Mouse (Mus musculus) liver, embryonic 15.5 days (tissue): ENCODE measurements around the gene St6galnac6. TPM values are rescaled to one million over a fixed set of nuclear protein-coding genes. Genes with fewer than 3 reads are reported as not detected.
A peak's percentile ranks its signal among the peaks of the same experiment; 100 is the strongest.

Source experiments
- ATAC-seq: fragments of 200-750 bp; cut with Nextera tagmentation; 2 replicates; pipeline ENCODE4 v1.8.0; 2017; ENCODE audit warnings: moderate number of reproducible peaks, mild to moderate bottlenecking, moderate library complexity; ENCODE audit not compliant: insufficient read depth
- H3K27ac ChIP-seq: fragments of 300-500 bp; sonication (generic); replicated peaks from 2 replicates; pipeline ENCODE4 v1.5.1; 2015; ENCODE audit warnings: mild to moderate bottlenecking, inconsistent platforms
- H3K27me3 ChIP-seq: fragments of 300-500 bp; sonication (generic); 2 replicates; pipeline ENCODE4 v1.6.1; 2015; ENCODE audit warnings: mild to moderate bottlenecking, inconsistent platforms
- H3K36me3 ChIP-seq: fragments of 300-500 bp; sonication (generic); replicated peaks from 2 replicates; pipeline ENCODE4 v1.6.1; 2015; ENCODE audit warnings: moderate library complexity, mild to moderate bottlenecking, inconsistent platforms
- H3K4me1 ChIP-seq: fragments of 300-500 bp; sonication (generic); replicated peaks from 2 replicates; pipeline ENCODE4 v1.6.1; 2015; ENCODE audit warnings: inconsistent platforms
- H3K4me2 ChIP-seq: fragments of 300-500 bp; sonication (generic); 2 replicates; pipeline ENCODE4 v1.6.1; 2015; ENCODE audit warnings: moderate library complexity, mild to moderate bottlenecking, inconsistent platforms
- H3K4me3 ChIP-seq: fragments of 300-500 bp; sonication (generic); replicated peaks from 2 replicates; pipeline ENCODE4 v1.5.1; 2015; ENCODE audit warnings: mild to moderate bottlenecking, inconsistent platforms
- H3K9ac ChIP-seq: fragments of 300-500 bp; sonication (generic); 2 replicates; pipeline ENCODE4 v1.6.1; 2015; ENCODE audit warnings: moderate library complexity, mild to moderate bottlenecking, inconsistent platforms
- H3K9me3 ChIP-seq: fragments of 300-500 bp; sonication (generic); replicated peaks from 2 replicates; pipeline ENCODE4 v1.6.1; 2016; ENCODE audit warnings: inconsistent platforms
- WGBS: fragments of 180-500 bp; shearing (Covaris S2); methylation state at CpG from one replicate; pipeline ENCODE4 v1.1.7; 2015; ENCODE audit warnings: mixed read lengths; ENCODE audit not compliant: insufficient replicate concordance; 5-methylcytosine and 5-hydroxymethylcytosine counted together
- polyA plus RNA-seq: library from polyadenylated mRNA; unstranded; fragments of >200 nt; fragmentation: Nextera tagmentation; extraction: Ambion mirVana; gene quantifications from 2 replicates; pipeline ENCODE4 v1.2.1, GENCODE M21; 2015

Gene St6galnac6
- polyA plus RNA-seq, 1 experiment from 2014 or later, result 11.7 TPM

DNA sequence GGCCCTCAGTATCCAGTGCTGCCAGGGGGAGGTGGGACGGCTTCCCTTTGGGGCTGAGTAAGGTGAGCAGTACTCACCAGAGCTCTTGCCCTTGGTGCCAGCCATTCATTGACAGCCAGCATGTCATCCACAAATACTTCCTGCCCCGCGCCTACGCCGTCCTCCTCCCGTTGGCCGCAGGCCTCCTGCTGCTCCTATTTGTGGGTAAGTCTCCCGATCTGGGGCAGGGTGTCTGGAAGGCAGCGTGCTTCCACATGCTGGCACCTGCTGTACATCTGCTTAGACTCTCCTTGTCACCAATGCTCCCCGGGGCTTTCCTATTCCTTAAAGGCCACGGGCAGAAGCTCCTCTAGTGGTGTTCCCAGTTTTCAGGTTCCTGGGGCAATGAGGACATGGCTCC is 27.3 kb upstream of the St6galnac6 start:
- H3K4me1 ChIP-seq, result peaks cover 33% of the 10 kb centered on the region
- no peak overlapping the region for H3K4me3 ChIP-seq
- H3K27ac ChIP-seq, result no peak overlapping the region
- no peaks in the 10 kb centered on the region for H3K9me3 ChIP-seq
- WGBS, result 89% methylated on average over 11 of the region's 11 CpGs
- H3K4me2 ChIP-seq, result peak overlapping the region; percentile 72
- H3K36me3 ChIP-seq, result peaks cover 14% of the 10 kb centered on the region; the same call in 1 of the 2 replicates
- no peak for ATAC-seq
- H3K9ac ChIP-seq, result no peak overlapping the region
- peaks cover 22% of the 10 kb centered on the region for H3K27me3 ChIP-seq

DNA sequence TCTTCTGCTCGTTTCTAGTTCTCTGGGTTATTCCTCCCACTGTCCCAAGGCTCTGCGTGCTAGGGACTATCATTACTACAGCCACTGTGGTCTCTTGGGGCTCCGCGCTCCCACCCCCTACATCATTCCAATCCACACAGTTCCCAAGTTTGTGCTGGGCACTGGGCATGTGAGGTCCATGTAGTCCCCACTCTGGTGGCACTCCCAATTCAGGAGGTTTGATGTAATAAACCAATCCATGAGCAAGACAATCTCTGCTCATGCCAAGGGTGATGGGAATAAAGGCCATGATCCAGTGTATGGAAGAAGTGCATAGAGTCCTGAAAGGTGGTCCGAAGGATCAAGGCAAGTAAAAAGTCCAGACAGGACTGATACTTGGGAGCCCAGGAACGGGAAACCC is 25.0 kb upstream of the St6galnac6 start, which contains the start of gene Pip5kl1:
Gene Pip5kl1 (plus strand): TSS at position 301 of the 400 bp plus-strand sequence.
- H3K4me1 ChIP-seq, result peaks cover 33% of the 10 kb centered on the region
- peaks cover 14% of the 10 kb centered on the region; the same call in 1 of the 2 replicates for H3K36me3 ChIP-seq
- no peak within 1 kb of the TSS for H3K27ac ChIP-seq
- ATAC-seq, result no peak
- 67% methylated on average over 6 of the region's 6 CpGs for WGBS
- peak within 1 kb of the TSS; percentile 73 for H3K4me2 ChIP-seq
- H3K9ac ChIP-seq, result no peak within 1 kb of the TSS
- peaks cover 45% of the 10 kb centered on the region for H3K27me3 ChIP-seq
- no peaks in the 10 kb centered on the region for H3K9me3 ChIP-seq
- peak within 1 kb of the TSS; percentile 39 for H3K4me3 ChIP-seq

DNA sequence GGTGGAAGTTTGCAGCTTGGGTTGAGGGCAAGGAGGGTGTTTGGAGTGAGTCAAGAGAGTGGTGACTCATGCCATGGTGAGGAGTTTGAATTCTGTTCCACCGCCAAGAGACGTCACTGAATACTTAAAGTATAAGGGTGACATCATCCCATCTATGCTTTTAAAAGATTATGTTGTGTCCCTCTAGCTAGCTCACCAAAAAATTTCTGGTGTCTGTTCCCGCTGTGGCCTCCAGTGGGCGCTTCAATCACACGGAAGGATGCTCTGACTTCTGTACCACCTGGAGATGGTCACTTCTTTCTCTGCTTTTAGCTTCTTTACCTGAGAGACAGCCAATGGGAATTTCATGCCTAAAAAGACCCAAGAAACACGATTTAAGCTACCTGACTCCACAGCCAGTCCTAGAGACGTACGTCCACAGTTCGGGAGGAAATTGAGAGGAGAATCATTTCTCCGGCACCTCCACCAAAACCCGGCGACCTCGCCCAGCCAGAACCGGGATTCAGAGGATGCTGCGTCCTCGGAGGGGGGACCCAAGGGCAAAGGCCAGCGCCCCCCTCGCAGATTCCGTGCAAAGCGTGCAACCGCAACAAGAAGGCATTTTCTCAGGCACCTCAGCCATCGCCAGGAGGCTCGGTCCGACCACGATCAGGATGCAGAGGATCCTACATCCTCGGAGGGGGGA is 24.5 kb upstream of the St6galnac6 start:
- WGBS, result 4% methylated on average over 26 of the region's 26 CpGs
- Histone ChIP-seq H3K4me3 (peak overlapping the region; percentile 39), H3K4me2 (peak overlapping the region; percentile 73), H3K27ac (no peak overlapping the region), H3K9me3 (no peaks in the 10 kb centered on the region), H3K27me3 (peaks cover 50% of the 10 kb centered on the region), H3K4me1 (peaks cover 33% of the 10 kb centered on the region), H3K36me3 (peaks cover 14% of the 10 kb centered on the region; the same call in 1 of the 2 replicates), H3K9ac (no peak overlapping the region)
- ATAC-seq, result no peak

DNA sequence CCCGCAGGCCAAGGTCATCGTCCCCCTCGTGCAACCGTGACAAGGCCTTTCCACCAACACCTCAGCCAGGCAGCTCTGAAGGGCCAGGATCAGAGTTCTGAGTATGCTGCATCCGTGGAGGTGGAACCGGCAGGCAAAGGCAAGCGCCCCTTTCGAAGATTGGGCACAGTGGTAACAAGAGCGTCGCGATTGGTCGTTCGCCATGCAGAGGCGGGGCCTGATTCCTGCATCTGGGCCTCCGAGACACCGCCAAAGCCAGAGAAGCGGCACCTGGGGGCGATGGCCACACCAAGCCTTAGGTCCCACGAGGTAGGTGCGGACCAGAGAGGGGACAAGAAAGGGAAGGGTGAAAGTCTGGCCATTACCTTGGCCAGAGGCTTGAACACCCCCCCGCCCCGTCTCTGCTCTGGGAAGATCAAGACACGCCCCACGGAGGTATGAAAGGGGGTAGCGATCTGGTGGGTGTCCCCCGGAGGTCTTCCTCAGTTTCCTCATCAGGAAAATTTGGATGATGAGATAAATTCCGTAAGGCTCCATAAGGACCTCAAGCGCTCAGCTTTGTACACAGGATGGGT is 23.8 kb upstream of the St6galnac6 start, which contains the start of gene 9430097D07Rik:
Gene 9430097D07Rik (minus strand): TSS at position 99 of the 575 bp plus-strand sequence.
- Histone ChIP-seq H3K27ac (no peak within 1 kb of the TSS), H3K4me2 (peak within 1 kb of the TSS; percentile 73), H3K36me3 (peaks cover 14% of the 10 kb centered on the region; the same call in 1 of the 2 replicates), H3K4me1 (peaks cover 30% of the 10 kb centered on the region), H3K9ac (no peak within 1 kb of the TSS), H3K4me3 (peak within 1 kb of the TSS; percentile 39), H3K27me3 (peaks cover 55% of the 10 kb centered on the region), H3K9me3 (no peaks in the 10 kb centered on the region)
- no peak for ATAC-seq
- 11% methylated on average over 28 of the region's 28 CpGs for WGBS

DNA sequence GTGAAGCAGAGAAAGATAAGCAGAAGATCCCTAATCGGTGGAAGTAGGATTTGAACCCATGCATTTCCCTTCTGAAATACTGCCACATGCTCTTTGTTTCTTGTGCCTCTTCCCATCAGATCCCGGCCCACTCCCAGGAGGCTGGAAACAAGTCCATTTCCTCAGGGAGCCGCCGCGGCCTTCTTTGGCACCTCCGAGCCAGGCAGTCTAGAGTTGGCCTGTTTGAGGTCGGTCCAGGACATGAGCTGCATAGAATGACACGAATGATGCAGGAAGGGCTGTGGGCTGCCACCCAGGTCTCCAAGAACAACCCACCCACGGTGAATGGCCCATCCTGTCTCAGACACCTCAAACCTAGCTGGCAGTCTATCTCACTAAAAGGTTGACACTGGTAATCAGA is 23.0 kb upstream of the St6galnac6 start:
- Histone ChIP-seq H3K36me3 (peaks cover 14% of the 10 kb centered on the region; the same call in 1 of the 2 replicates), H3K27ac (no peak overlapping the region), H3K9me3 (no peaks in the 10 kb centered on the region), H3K4me3 (no peak overlapping the region), H3K4me1 (peaks cover 27% of the 10 kb centered on the region), H3K9ac (no peak overlapping the region), H3K4me2 (no peak overlapping the region), H3K27me3 (peaks cover 59% of the 10 kb centered on the region)
- WGBS, result 73% methylated on average over 9 of the region's 9 CpGs
- ATAC-seq, result no peak

DNA sequence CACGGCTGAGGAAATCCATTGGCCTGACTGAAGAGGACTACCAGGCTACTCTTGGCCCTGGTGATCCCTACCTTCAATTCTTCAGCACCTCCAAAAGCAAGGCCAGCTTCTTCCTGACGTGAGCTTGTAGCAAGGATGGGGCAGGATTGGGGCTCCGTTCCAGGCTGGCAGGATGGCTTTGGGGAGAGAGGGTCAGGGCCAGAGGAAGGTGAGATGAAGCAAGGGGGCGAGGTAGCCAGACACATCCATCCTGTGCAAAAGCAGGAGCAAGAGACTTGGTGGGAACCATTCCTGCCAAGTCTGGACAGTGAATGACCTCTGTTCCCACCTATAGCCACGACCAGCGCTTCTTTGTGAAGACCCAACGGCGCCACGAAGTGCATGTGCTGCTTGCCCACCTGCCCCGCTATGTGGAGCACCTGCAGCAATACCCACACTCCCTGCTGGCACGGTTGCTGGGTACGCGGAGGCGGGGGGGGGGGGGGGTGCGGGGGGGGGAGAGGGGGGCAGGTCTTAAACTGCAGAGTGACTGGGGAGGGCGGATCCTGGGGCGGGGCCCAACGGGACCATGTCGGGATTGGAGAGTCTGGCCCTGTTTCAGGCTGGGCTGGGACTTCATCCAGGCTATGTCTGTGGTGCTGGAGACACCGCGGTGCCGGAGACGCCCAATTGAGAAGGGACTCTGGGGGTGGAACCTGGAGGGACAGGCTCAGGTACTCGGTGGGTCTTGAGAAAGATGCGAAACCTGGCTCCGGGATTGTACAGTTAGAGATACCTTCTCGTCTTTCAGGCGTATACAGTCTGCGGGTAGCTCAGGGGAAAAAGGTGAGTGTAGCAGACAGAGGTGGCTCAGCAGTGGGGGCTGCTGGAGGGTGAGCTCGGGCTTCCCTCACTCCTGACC is 21.1 kb upstream of the St6galnac6 start:
- no peak overlapping the region for H3K4me2 ChIP-seq
- no peak overlapping the region for H3K9ac ChIP-seq
- H3K4me3 ChIP-seq, result no peak overlapping the region
- peaks cover 66% of the 10 kb centered on the region for H3K27me3 ChIP-seq
- peaks cover 25% of the 10 kb centered on the region for H3K4me1 ChIP-seq
- 39% methylated on average over 25 of the region's 30 CpGs for WGBS
- ATAC-seq, result no peak
- no peak overlapping the region for H3K27ac ChIP-seq
- H3K36me3 ChIP-seq, result peaks cover under 1% of the 10 kb centered on the region; the same call in 1 of the 2 replicates
- no peaks in the 10 kb centered on the region for H3K9me3 ChIP-seq

DNA sequence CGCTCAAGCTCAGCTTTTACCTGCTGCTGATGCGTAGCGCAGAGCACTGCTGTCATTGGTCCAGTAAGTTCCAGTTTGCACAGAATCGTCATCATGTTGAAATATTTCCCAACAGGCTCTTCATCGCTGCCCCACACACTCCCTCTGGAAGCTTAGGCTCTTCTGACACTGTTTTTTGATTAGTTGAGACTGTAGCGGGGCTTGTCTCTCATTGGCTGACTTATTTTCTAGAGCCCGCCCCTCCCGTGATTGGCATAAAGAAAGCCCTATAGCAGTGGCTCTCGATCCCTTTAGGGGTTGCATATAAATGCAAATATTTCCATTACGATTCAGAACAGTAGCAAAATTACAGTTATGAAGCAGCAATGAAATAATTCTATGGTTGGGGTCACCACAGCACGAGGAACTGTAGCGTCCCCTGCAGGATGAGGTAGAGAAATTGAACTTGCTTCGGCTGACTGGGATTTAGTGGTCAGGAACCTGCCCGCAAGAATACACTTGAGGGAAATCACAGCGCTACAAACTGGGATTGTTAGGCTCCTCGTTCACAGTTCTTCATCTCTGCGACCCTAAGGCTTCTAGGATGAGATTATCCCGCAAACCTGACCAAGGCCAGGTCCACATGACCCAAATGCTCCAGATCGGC is 17.9 kb upstream of the St6galnac6 start:
- Histone ChIP-seq H3K27ac (no peak overlapping the region), H3K27me3 (peaks cover 55% of the 10 kb centered on the region), H3K4me3 (no peak overlapping the region), H3K9ac (no peak overlapping the region), H3K36me3 (no peaks in the 10 kb centered on the region), H3K4me2 (peak overlapping the region; percentile 36), H3K9me3 (no peaks in the 10 kb centered on the region), H3K4me1 (peaks cover 26% of the 10 kb centered on the region)
- WGBS, result 36% methylated on average over 19 of the region's 19 CpGs
- ATAC-seq, result no peak

DNA sequence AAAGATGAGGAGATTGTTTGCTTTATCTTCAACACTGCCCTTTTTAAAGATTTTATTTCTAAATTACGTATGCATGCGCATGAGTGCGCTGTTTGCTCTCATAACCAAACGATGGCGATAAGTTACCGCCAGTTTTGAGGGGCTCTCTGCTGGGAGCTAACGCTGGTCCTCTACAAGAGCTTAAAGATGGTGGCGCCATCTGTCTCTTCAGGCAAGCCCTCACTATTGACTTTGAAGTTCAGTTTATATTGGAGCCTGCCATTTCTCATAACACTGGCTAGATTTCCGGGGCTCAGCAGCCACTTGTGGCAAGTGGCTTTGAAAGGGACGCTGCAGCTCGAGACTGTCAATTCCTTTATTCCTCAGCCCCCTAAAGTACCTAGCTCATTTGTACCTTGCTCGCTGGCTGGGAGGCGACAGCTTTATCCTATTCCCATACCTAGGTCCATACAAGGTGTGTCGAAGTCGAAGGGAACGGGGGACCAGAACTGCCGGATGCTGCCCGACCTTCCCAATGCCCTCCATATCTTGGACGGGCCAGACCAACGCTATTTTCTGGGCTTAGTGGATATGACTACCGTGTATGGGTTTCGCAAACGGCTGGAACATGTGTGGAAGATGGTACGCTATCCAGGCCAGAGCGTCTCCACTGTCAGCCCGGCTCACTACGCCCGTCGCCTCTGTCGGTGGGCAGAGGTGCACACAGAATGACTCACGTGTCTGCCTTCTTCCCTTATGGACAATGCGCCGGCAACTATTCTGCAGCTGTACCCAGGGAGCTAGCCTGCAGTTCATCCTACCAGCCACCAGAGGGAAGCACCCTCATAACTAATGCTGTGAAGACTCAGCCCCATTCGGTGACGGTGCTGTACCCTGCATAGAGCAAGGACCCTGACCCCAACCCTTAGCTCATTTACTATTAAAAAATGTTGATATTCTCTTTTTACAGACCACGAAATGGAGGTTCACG is 16.4 kb upstream of the St6galnac6 start:
- peaks cover 39% of the 10 kb centered on the region for H3K27me3 ChIP-seq
- H3K4me1 ChIP-seq, result peaks cover 41% of the 10 kb centered on the region
- ATAC-seq, result peak; percentile 36
- peak overlapping the region; percentile 31 for H3K4me3 ChIP-seq
- H3K4me2 ChIP-seq, result peak overlapping the region; percentile 71
- H3K9ac ChIP-seq, result peak overlapping the region; percentile 23; the same call in 1 of the 2 replicates
- no peaks in the 10 kb centered on the region for H3K36me3 ChIP-seq
- no peak overlapping the region for H3K27ac ChIP-seq
- no peaks in the 10 kb centered on the region for H3K9me3 ChIP-seq
- WGBS, result 12% methylated on average over 37 of the region's 37 CpGs

DNA sequence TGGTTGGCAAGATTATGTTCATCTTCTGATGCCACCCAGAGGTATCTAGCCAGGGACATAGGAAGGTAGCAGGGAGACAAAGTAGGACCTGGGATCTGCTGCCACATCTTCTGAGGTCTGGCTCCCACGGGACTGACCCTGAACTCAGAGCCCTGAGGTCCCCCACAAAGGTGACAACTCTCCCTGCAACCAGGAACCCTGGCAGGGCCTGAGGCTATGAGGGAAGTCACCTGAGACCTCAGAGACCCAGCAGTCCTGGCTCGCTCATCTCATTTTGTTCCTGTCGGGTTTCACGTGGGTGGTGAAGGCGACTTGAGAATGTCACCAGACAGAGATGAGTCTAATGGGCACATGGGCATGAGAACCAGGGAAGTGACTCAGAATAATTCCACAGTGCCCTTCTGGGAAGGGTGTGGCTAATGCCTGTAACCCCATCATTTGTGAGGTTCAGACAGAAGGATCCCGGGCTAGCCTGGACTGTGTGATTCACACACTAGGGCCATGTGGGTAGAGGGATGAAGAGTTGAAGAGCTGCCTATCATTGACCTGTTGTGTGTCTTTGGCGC is 14.3 kb upstream of the St6galnac6 start:
- WGBS, result 72% methylated on average over 7 of the region's 7 CpGs
- Histone ChIP-seq H3K9me3 (no peaks in the 10 kb centered on the region), H3K4me3 (no peak overlapping the region), H3K4me1 (peaks cover 54% of the 10 kb centered on the region), H3K27ac (no peak overlapping the region), H3K9ac (no peak overlapping the region), H3K36me3 (no peaks in the 10 kb centered on the region), H3K4me2 (no peak overlapping the region), H3K27me3 (peaks cover 18% of the 10 kb centered on the region)
- ATAC-seq, result no peak
